27 mouse cellular contexts compared by ENCODE assay signal in genomic region chr2:172770061-172770460, GRCm38 (mm10).
"Had no signal": no experiment of that assay in that cellular context is flagged by ENCODE, and none has a peak within 500 bp of the region (broad histone marks: within the 10 kb centered on the region; RNA-seq: fewer than 3 reads in every experiment).

No protein-coding gene starts in this region.

- DNase-seq: cerebellum, adult 2 months; cerebellum, adult 8-10 months; cerebellum, adult 9-10 months; cerebellum, adult 9-11 months; cerebellum, postnatal 10 days; cerebellum, postnatal 14 days; cerebellum, postnatal 25 days; cerebellum, postnatal 36 days; embryo, embryonic 11 days; forebrain, postnatal 0 days; gastrocnemius, adult 2 months; gastrocnemius, postnatal 10 days; gastrocnemius, postnatal 14 days; gastrocnemius, postnatal 25 days; gastrocnemius, postnatal 36 days; heart, adult 11 months; heart, adult 18-20 months; heart, adult 2 months had no signal

- H3K27ac ChIP-seq: embryonic facial prominence, embryonic 10.5 days; embryonic facial prominence, embryonic 12.5 days; embryonic facial prominence, embryonic 13.5 days; embryonic facial prominence, embryonic 15.5 days; forebrain, embryonic 10.5 days; forebrain, embryonic 12.5 days; forebrain, embryonic 13.5 days; forebrain, embryonic 15.5 days; gastrocnemius, adult 2 months; heart, adult 2 months had no signal

- H3K36me3 ChIP-seq: embryonic facial prominence, embryonic 10.5 days; embryonic facial prominence, embryonic 12.5 days; embryonic facial prominence, embryonic 13.5 days; embryonic facial prominence, embryonic 15.5 days; forebrain, embryonic 10.5 days; forebrain, embryonic 12.5 days; forebrain, embryonic 15.5 days had no signal

- H3K4me1 ChIP-seq: embryonic facial prominence, embryonic 13.5 days; embryonic facial prominence, embryonic 15.5 days had no signal

- H3K27me3 ChIP-seq: forebrain, embryonic 13.5 days; forebrain, embryonic 15.5 days had no signal

- H3K4me3 ChIP-seq: embryonic facial prominence, embryonic 10.5 days; embryonic facial prominence, embryonic 12.5 days; embryonic facial prominence, embryonic 13.5 days; embryonic facial prominence, embryonic 15.5 days; erythroblast, embryonic 14.5 days; forebrain, embryonic 10.5 days; forebrain, embryonic 12.5 days; forebrain, embryonic 13.5 days; forebrain, embryonic 15.5 days; gastrocnemius, adult 2 months; heart, adult 2 months had no signal
